Mouse (Mus musculus): ENCODE measurements around the gene Runx3. TPM values are rescaled to one million over a fixed set of nuclear protein-coding genes. Genes with fewer than 3 reads are reported as not detected.

The Runx3 gene
- polyA plus RNA-seq, 1 experiment: 1.4 TPM

DNA sequence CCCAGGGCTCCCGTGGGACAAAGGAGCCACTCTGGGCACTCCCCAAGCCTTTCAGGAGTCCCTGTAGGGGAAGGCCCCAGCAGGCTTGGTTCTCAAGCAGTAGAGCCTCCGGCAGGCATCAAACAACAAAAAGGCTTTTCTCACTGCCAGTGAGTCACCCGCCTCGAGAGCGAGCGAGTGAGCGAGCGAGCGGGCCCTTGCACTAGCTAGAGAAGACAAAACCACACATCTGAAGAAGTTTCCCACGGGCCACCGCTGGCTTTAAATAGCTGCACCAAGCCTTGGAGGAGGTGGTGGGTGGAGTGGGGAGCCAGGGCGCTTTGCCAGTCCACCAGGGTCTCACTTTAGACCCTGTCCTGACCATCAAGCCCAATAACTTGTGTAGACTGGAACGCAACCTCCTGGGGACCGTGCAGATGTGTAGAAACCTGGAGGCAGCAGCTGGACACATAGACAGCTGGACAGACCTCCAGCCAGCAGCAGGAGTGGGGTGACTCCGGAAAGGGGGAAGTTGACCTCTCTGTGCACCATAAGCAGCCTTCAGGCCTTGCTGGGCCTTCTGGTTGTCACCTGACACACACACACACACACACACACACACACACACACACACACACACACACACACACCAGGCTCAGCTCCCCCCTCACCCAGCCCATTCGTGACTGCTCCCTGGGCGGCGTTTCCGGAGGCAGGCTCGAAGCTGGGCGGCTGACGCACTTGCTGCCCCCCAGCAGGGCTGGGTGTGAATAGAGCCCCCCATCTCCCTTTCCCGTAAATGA, 40.4 kb upstream of the Runx3 start:
- Histone ChIP-seq H3K27ac (ENCODE audit: insufficient read depth, low read depth, low read length) (no peak overlapping the region), H3K36me3 (ENCODE audit: control insufficient read depth, insufficient read depth, low read length) (no peaks in the 10 kb centered on the region), H3K4me3 (ENCODE audit: insufficient read depth, low read depth, low read length) (no peak overlapping the region), H3K4me1 (ENCODE audit: control insufficient read depth, insufficient read depth, low read length) (no peaks in the 10 kb centered on the region), H3K27me3 (replicated peaks; ENCODE audit: control insufficient read depth, insufficient read depth, low read length) (no peaks in the 10 kb centered on the region)
- TF ChIP-seq POLR2A (IDR thresholded peaks at IDR 0.05; ENCODE audit: low read depth, low read length) (no peak), CTCF (conservative IDR thresholded peaks at IDR 0.05; ENCODE audit: insufficient read depth, insufficient read length, low read depth, low read length) (no peak)
- DNase-seq: no peak
- WGBS: 64% methylated on average over 23 of the region's 23 CpGs

DNA sequence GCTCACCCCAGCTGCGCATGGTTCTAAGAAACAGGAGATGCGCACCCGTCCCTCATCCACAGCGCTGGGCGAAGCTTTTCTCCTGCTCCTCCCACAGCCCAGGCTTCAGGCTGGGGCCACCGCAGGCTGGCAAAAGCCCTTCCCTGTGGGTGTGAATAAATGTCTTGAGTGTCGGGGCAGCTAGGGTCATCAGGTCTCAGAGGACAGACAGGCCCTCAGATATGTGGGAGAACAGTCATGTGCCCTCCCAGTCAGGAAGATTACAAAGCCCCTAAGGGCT, 39.9 kb upstream of the Runx3 start:
- no peak overlapping the region for H3K4me3 ChIP-seq (ENCODE audit: insufficient read depth, low read depth, low read length)
- H3K4me1 ChIP-seq (ENCODE audit: control insufficient read depth, insufficient read depth, low read length): no peaks in the 10 kb centered on the region
- 67% methylated on average over 7 of the region's 7 CpGs for WGBS
- H3K36me3 ChIP-seq (ENCODE audit: control insufficient read depth, insufficient read depth, low read length): no peaks in the 10 kb centered on the region
- TF ChIP-seq POLR2A (IDR thresholded peaks at IDR 0.05; ENCODE audit: low read depth, low read length) (no peak), CTCF (conservative IDR thresholded peaks at IDR 0.05; ENCODE audit: insufficient read depth, insufficient read length, low read depth, low read length) (no peak)
- no peak for DNase-seq
- no peaks in the 10 kb centered on the region for H3K27me3 ChIP-seq (replicated peaks; ENCODE audit: control insufficient read depth, insufficient read depth, low read length)
- no peak overlapping the region for H3K27ac ChIP-seq (ENCODE audit: insufficient read depth, low read depth, low read length)

DNA sequence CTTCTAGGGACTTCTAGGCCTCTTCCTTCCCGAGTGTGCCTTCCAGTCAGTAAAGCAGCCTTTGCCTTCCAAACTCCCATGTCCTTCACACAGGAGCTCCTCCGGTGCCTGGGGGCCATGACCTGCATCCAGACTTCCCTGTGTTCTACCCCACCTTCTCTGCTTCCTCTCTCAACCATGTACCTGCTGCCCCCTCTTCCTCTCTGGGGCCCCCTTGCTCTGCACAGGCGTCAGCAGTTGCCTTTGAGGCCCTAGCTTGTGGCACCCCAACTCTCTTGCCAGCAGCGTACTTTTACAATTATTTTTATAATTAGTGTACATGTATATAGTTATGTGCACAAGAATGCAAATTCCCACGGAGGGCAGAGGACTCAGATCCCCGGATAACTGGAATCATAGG, 37.4 kb upstream of the Runx3 start:
- WGBS: 65% methylated on average over 6 of the region's 6 CpGs
- no peak overlapping the region for H3K27ac ChIP-seq (ENCODE audit: insufficient read depth, low read depth, low read length)
- no peak for TF ChIP-seq POLR2A (IDR thresholded peaks at IDR 0.05; ENCODE audit: low read depth, low read length)
- TF ChIP-seq CTCF (conservative IDR thresholded peaks at IDR 0.05; ENCODE audit: insufficient read depth, insufficient read length, low read depth, low read length): no peak
- H3K27me3 ChIP-seq (replicated peaks; ENCODE audit: control insufficient read depth, insufficient read depth, low read length): no peaks in the 10 kb centered on the region
- H3K4me1 ChIP-seq (ENCODE audit: control insufficient read depth, insufficient read depth, low read length): no peaks in the 10 kb centered on the region
- H3K36me3 ChIP-seq (ENCODE audit: control insufficient read depth, insufficient read depth, low read length): no peaks in the 10 kb centered on the region
- DNase-seq: no peak
- H3K4me3 ChIP-seq (ENCODE audit: insufficient read depth, low read depth, low read length): no peak overlapping the region

DNA sequence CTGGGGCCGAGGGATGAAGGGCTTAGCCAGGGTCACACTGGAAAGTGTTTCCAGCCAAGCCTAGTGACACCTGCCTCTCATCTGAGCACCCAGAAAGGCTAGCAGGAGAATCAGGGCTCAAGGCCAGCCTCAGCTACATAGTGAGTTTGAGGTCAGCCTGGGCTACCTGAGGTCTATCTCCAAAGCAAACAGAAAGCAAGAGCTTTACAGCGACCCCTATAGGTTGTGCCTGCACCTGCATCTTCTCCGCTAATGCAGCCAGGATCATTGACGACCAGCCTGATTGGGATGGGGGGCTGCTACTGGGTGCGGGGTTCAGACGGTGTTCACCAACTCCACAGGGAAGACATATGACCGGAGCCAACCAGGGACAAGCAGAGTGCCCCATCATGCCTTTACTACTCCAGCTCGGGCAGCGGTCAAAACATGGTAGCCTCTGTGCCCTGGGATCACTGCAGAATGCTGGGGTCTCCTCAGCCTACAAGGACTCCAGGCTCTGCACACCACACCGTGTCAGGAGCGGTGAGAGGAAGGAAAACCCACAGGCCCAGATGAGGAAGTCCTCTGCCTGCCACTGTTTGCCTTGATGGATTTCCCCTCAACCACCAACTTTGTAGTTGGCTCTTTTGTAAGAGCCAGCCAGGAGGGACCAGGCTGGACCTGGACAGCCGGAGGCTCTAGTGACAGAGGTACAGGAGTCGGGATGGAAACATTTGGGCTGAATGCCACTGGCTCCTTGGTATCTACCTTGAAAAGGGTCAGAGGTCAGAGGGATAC, 35.2 kb upstream of the Runx3 start:
- no peaks in the 10 kb centered on the region for H3K36me3 ChIP-seq (ENCODE audit: control insufficient read depth, insufficient read depth, low read length)
- no peak for DNase-seq
- H3K27me3 ChIP-seq (replicated peaks; ENCODE audit: control insufficient read depth, insufficient read depth, low read length): no peaks in the 10 kb centered on the region
- WGBS: 71% methylated on average over 13 of the region's 13 CpGs
- H3K27ac ChIP-seq (ENCODE audit: insufficient read depth, low read depth, low read length): no peak overlapping the region
- no peaks in the 10 kb centered on the region for H3K4me1 ChIP-seq (ENCODE audit: control insufficient read depth, insufficient read depth, low read length)
- TF ChIP-seq POLR2A (IDR thresholded peaks at IDR 0.05; ENCODE audit: low read depth, low read length): no peak
- no peak for TF ChIP-seq CTCF (conservative IDR thresholded peaks at IDR 0.05; ENCODE audit: insufficient read depth, insufficient read length, low read depth, low read length)
- no peak overlapping the region for H3K4me3 ChIP-seq (ENCODE audit: insufficient read depth, low read depth, low read length)

DNA sequence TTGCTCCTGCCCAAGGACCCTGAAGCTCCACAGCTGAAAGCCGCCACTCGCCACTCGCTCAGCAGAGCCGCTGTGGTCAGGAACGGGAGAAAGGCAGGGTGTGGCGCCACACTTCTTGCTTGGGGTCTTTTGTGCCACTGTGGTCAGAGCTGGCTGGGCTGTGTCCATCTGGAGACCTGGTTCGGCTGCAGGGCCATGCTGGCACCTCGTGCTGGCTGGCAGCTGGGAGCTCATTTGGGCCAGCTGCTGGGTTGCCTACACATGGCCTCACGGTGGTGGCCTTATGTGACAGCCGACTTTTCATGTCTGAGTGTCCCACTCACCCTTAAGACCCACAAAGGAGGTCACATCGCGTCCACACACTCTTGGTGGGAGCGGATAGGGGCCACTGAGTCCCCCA, 29.8 kb upstream of the Runx3 start:
- no peak for DNase-seq
- TF ChIP-seq POLR2A (IDR thresholded peaks at IDR 0.05; ENCODE audit: low read depth, low read length) (no peak), CTCF (conservative IDR thresholded peaks at IDR 0.05; ENCODE audit: insufficient read depth, insufficient read length, low read depth, low read length) (no peak)
- no peak overlapping the region for H3K27ac ChIP-seq (ENCODE audit: insufficient read depth, low read depth, low read length)
- H3K27me3 ChIP-seq (replicated peaks; ENCODE audit: control insufficient read depth, insufficient read depth, low read length): no peaks in the 10 kb centered on the region
- 65% methylated on average over 13 of the region's 13 CpGs for WGBS
- H3K4me1 ChIP-seq (ENCODE audit: control insufficient read depth, insufficient read depth, low read length): no peaks in the 10 kb centered on the region
- H3K4me3 ChIP-seq (ENCODE audit: insufficient read depth, low read depth, low read length): no peak overlapping the region
- no peaks in the 10 kb centered on the region for H3K36me3 ChIP-seq (ENCODE audit: control insufficient read depth, insufficient read depth, low read length)

DNA sequence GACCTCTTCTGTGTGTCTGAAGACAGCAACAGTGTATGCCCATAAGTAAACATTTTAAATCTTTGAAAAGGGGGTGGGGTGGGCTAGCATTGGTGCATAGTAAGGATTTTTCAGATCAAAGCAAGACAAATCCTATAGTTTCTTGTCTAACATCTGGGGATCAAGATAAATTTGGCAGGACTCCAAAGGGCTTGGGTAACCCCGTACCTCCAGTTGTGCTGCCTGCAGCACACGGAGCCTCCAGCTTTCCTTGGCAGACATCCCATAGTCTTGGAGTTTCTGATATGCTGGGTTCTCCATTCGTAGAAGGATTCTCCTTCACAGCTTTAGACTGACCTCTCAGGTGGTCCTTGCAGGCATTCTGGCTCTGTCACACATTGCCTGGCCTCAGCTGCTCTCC, 27.6 kb upstream of the Runx3 start:
- 49% methylated on average over 3 of the region's 3 CpGs for WGBS
- H3K4me3 ChIP-seq (ENCODE audit: insufficient read depth, low read depth, low read length): no peak overlapping the region

DNA sequence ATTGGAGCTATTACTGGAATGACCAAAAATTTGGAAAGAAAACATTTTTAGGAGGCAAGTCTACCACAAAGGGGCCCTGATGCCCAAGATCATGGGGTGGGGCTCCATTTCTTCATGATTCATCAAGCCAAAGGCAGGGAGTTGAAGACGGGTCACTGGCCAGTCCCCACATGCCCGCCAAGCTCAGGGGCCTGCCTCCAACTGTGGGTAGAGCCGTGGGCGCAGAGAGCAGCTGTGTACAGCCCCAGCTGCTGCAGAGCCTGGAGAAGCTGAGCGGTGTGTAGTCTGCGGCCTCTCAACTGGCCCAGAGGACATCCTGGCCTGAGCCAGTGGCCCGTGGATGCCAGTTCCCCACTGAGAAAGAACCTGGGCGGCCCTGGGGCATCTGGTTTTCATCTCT, 24.8 kb upstream of the Runx3 start:
- no peaks in the 10 kb centered on the region for H3K4me1 ChIP-seq (ENCODE audit: control insufficient read depth, insufficient read depth, low read length)
- no peaks in the 10 kb centered on the region for H3K27me3 ChIP-seq (replicated peaks; ENCODE audit: control insufficient read depth, insufficient read depth, low read length)
- 77% methylated on average over 8 of the region's 8 CpGs for WGBS
- H3K36me3 ChIP-seq (ENCODE audit: control insufficient read depth, insufficient read depth, low read length): no peaks in the 10 kb centered on the region
- no peak overlapping the region for H3K27ac ChIP-seq (ENCODE audit: insufficient read depth, low read depth, low read length)
- TF ChIP-seq POLR2A (IDR thresholded peaks at IDR 0.05; ENCODE audit: low read depth, low read length) (no peak), CTCF (conservative IDR thresholded peaks at IDR 0.05; ENCODE audit: insufficient read depth, insufficient read length, low read depth, low read length) (no peak)
- DNase-seq: no peak
- no peak overlapping the region for H3K4me3 ChIP-seq (ENCODE audit: insufficient read depth, low read depth, low read length)

More for the DNA sequence above, 27.6 kb upstream of the Runx3 start:
- Histone ChIP-seq H3K27me3 (replicated peaks; ENCODE audit: control insufficient read depth, insufficient read depth, low read length) (no peaks in the 10 kb centered on the region), H3K4me1 (ENCODE audit: control insufficient read depth, insufficient read depth, low read length) (no peaks in the 10 kb centered on the region), H3K36me3 (ENCODE audit: control insufficient read depth, insufficient read depth, low read length) (no peaks in the 10 kb centered on the region), H3K27ac (ENCODE audit: insufficient read depth, low read depth, low read length) (no peak overlapping the region)
- DNase-seq: no peak
- TF ChIP-seq CTCF (conservative IDR thresholded peaks at IDR 0.05; ENCODE audit: insufficient read depth, insufficient read length, low read depth, low read length) (no peak), POLR2A (IDR thresholded peaks at IDR 0.05; ENCODE audit: low read depth, low read length) (no peak)

Data from kidney, adult 2 months (tissue).